Mouse (Mus musculus) right cerebral cortex, postnatal 14 days (tissue): ENCODE measurements at regions not wholly inside any gene's neighbourhood (a gene's known extent, or its start where the extent isn't known, plus 50 kb on each side); places are given as distances from the start of the nearest gene placed in this dataset.
A peak's percentile ranks its signal among the peaks of the same experiment; 100 is the strongest.

Experiments used
- DNase-seq: peaks from one replicate; pipeline ENCODE4 v3.0.0; 2022

GRCm38 (mm10) chr12:12147088-12147687 lies 114.8 kb upstream of the Fam49a start:
- no peak for DNase-seq

GRCm38 (mm10) chr12:12147847-12148246 lies 114.1 kb upstream of the Fam49a start:
- DNase-seq = no peak

GRCm38 (mm10) chr12:12148659-12149399 lies 113.1 kb upstream of the Fam49a start:
- DNase-seq = no peak

GRCm38 (mm10) chr12:12164411-12164810 lies 97.5 kb upstream of the Fam49a start:
- DNase-seq = no peak

GRCm38 (mm10) chr12:12170581-12170980 lies 91.4 kb upstream of the Fam49a start:
- DNase-seq = no peak

GRCm38 (mm10) chr12:12172087-12172823 lies 89.7 kb upstream of the Fam49a start:
- DNase-seq = no peak

- DNase-seq = peak; percentile 70
Measured at GRCm38 (mm10) chr12:12176331-12177263, 85.3 kb upstream of the Fam49a start.

- no peak for DNase-seq
Measured at GRCm38 (mm10) chr12:12177264-12178043, 84.5 kb upstream of the Fam49a start.

GRCm38 (mm10) chr12:12178391-12178790 lies 83.5 kb upstream of the Fam49a start:
- peak; percentile 23 for DNase-seq

- DNase-seq = peak; percentile 25
Measured at GRCm38 (mm10) chr12:12179292-12179865, 82.6 kb upstream of the Fam49a start.

- DNase-seq = no peak
Measured at GRCm38 (mm10) chr12:12180986-12181385, 81.0 kb upstream of the Fam49a start.

GRCm38 (mm10) chr12:12181686-12182085 lies 80.3 kb upstream of the Fam49a start:
- no peak for DNase-seq

GRCm38 (mm10) chr12:12186353-12186752 lies 75.6 kb upstream of the Fam49a start:
- no peak for DNase-seq

GRCm38 (mm10) chr12:12195066-12195465 lies 66.9 kb upstream of the Fam49a start:
- no peak for DNase-seq

GRCm38 (mm10) chr12:12196627-12197026 lies 65.3 kb upstream of the Fam49a start:
- no peak for DNase-seq

GRCm38 (mm10) chr12:12208216-12208615 lies 53.7 kb upstream of the Fam49a start:
- no peak for DNase-seq
